ENCODE assay signal across 8 mouse cellular contexts in the genomic region with DNA sequence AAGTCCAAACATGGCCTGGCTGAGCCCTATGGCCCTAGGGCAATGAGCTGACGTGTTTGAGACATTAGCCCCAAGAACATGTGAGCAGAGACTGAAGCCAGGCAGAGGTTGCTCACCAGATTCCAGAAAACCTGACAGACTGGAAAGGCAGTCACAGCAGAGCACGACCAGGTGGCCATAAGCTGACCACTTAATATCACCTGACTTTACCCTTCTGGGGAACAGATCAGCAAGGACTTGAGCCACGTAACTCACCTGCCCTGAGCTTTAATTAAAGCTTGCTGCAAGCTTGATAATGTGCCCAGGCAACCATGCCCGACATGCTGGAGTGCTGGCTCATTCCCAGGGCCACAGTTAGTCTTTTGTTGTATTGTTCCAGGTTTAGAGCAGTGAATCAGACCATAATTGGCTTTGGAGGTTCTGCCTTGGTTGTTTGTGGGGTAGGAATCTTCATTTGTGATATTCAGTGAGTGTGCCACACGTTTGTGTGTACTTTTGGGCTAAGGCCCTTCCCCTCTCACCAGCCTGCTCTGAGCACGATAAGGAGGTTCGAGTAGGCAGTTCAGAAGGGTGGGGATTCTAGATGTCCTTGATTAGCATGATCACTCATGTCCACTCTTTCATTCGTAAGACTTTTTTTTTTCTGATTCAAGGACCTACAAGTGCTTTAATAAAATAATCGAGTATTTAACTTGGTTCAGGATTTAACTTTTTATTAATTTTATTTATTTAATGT. TPM values are rescaled to one million over a fixed set of nuclear protein-coding genes. Genes with fewer than 3 reads are reported as not detected.
DNase-seq lines count a peak whose midpoint lies in the region; ATAC-seq and TF ChIP-seq lines count a peak whose summit lies in the region.

No protein-coding gene starts in this region.

- 59% methylated on average over 9 of the region's 9 CpGs for WGBS in embryonic facial prominence, embryonic 15.5 days
- WGBS in liver, adult 2 months = 83% methylated on average over 9 of the region's 9 CpGs

- ATAC-seq in embryonic facial prominence, embryonic 15.5 days (ENCODE audit: insufficient number of reproducible peaks, low FRiP score, low TSS enrichment, low read depth) = no peak
- no peak for ATAC-seq in megakaryocyte, adult 5-6 weeks (ENCODE audit: poor library complexity, severe bottlenecking)

- peak; percentile 27 to 72 for DNase-seq in adrenal gland, adult (ENCODE audit: inconsistent age in 2 of 2, low spot score in 1 of 2)
- DNase-seq in adrenal gland, postnatal 14 days = no peak
- peak; percentile 51 for DNase-seq in adipocyte (ENCODE audit: low spot score)
- no peak for DNase-seq in liver, adult 2 months (ENCODE audit: extremely low read depth, low read depth, low spot score)
- DNase-seq in thymus, postnatal 4 days = no peak
- no peak for DNase-seq in yolk sac, embryonic 10.5 days (ENCODE audit: low spot score)

- TF ChIP-seq CTCF in liver, adult 2 months (IDR thresholded peaks at IDR 0.05; ENCODE audit: low read depth, low read length) = no peak

- no peaks in the 10 kb centered on the region for H3K9me3 ChIP-seq in embryonic facial prominence, embryonic 15.5 days (replicated peaks)

- no peaks in the 10 kb centered on the region for H3K27me3 ChIP-seq in embryonic facial prominence, embryonic 15.5 days
- no peaks in the 10 kb centered on the region for H3K27me3 ChIP-seq in liver, adult 2 months (ENCODE audit: control insufficient read depth, insufficient read depth, low read length)

- H3K4me3 ChIP-seq in embryonic facial prominence, embryonic 15.5 days (replicated peaks) = no peak overlapping the region
- H3K4me3 ChIP-seq in liver, adult 2 months (ENCODE audit: insufficient read depth, low read depth, low read length) = no peak overlapping the region

- peak overlapping the region; percentile 3; the same call in 1 of the 2 replicates for H3K27ac ChIP-seq in embryonic facial prominence, embryonic 15.5 days (replicated peaks)
- H3K27ac ChIP-seq in liver, adult 2 months (replicated peaks; ENCODE audit: insufficient read depth, low read depth, low read length) = 0 out of 2 replicates have a peak overlapping the region, but pooled peaks have one; percentile 12

- TF ChIP-seq POLR2A in liver, adult 2 months (IDR thresholded peaks at IDR 0.05; ENCODE audit: extremely low read depth, insufficient read depth, low read length) = no peak

- H3K4me1 ChIP-seq in embryonic facial prominence, embryonic 15.5 days = 0 out of 2 replicates have a peak, but pooled peaks cover 5% of the 10 kb centered on the region
- H3K4me1 ChIP-seq in liver, adult 2 months (ENCODE audit: control insufficient read depth, insufficient read depth, low read length) = peaks cover 4% of the 10 kb centered on the region; the same call in 1 of the 2 replicates

- H3K4me2 ChIP-seq in embryonic facial prominence, embryonic 15.5 days (replicated peaks) = no peak overlapping the region

- no peaks in the 10 kb centered on the region for H3K36me3 ChIP-seq in embryonic facial prominence, embryonic 15.5 days
- H3K36me3 ChIP-seq in liver, adult 2 months (ENCODE audit: control insufficient read depth, insufficient read depth, low read length) = no peaks in the 10 kb centered on the region

- H3K9ac ChIP-seq in embryonic facial prominence, embryonic 15.5 days = no peak overlapping the region
- no peak overlapping the region for H3K9ac ChIP-seq in liver, adult 2 months (ENCODE audit: low read depth, low read length)

- no peaks in the 10 kb centered on the region for H3K79me2 ChIP-seq in liver, adult 2 months (ENCODE audit: control insufficient read depth, insufficient read depth, low read length)

RNA-seq across cellular contexts. Expression of a gene that starts 52.1 kb away (rescaled TPM):
- 32.2 and 35.1 TPM in 2 replicates for total RNA-seq in adrenal gland, postnatal 14 days (2021)
- polyA plus RNA-seq in embryonic facial prominence, embryonic 15.5 days (2015; fragmentation: Nextera tagmentation; extraction: Ambion mirVana) = 7.8 and 8.0 TPM in 2 replicates
- 17.1 and 25.5 TPM in 2 replicates for total RNA-seq in liver, adult 2 months (2014; rRNA removed)
- polyA plus RNA-seq in liver, adult 2 months (2012; rRNA removed) = 5.0 and 5.7 TPM in 2 replicates
- 95.3 and 107 TPM in 2 replicates for total RNA-seq in megakaryocyte, adult 5-6 weeks (2015)
- total RNA-seq in megakaryocyte, adult 5-6 weeks (2017) = 277 and 321 TPM in 2 replicates

Comparison
In these comparisons a context has a peak if more than half of its experiments do, and no peak if none do; other contexts are left out.
1. DNase-seq: peak in adrenal gland, adult (2 of 2) and adipocyte (single experiment); none in adrenal gland, postnatal 14 days (single experiment), liver, adult 2 months (single experiment), thymus, postnatal 4 days (single experiment) and yolk sac, embryonic 10.5 days (single experiment).